Mouse (Mus musculus): ENCODE measurements around the gene Pde4c.

DNA sequence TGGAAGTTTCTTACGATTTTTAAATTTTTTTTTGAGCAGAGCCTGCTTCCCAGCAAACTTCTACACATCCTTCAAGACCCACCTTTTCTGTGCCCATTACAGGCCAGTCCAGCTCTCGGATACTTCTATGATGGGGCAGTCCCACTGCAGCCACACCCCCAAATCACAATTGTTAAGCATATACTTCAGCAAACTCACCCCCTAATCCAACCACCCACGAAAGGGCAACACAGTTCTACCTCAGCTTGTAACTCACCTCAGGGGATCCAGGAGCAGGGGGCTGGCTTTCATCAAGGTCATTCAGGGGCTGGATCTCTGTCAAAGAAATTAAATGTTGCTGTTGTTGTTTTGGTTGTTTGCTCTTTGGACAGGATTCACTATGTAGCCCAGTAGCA, 63.5 kb downstream of the Pde4c start:
- no peak for TF ChIP-seq POLR2A (IDR thresholded peaks at IDR 0.05; ENCODE audit: extremely low read depth, insufficient read depth, low read length)
- no peak for TF ChIP-seq CTCF (IDR thresholded peaks at IDR 0.05; ENCODE audit: low read depth, low read length)
